ENCODE assay signal across 7 mouse cellular contexts in the genomic region with DNA sequence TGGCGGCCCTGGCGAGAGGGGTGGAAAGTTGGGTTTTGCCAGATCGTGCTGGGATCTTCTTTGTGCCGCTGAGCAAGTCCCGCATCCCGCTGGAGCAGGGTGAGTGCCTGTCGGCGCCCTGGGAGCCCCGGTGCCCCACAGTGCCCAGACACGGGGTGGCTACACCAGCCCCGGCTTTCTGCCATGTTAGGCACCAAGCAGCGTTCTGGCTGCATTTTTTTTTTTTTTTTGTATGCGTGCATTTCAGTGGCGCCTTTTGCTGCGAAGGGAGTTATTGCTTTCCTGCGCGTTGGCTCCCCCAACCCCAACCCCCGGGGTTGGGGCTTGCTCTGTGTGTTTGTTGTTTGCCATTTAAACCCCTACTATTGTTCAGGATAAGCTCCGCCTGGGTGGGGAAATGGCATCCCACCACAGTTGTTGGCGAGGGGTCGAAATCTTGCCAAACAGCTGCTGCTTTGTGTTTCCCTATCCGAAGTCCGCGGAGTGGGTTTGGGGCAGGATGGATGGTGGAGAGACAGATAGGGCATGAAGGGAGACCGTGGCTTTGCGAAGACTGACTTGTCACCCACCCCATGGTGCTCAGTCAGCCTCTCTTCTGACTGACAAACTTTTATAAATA. TPM values are rescaled to one million over a fixed set of nuclear protein-coding genes. Genes with fewer than 3 reads are reported as not detected.
A peak's percentile ranks its signal among the peaks of the same experiment; 100 is the strongest.
DNase-seq lines count a peak whose midpoint lies in the region; ATAC-seq lines count a peak whose summit lies in the region.

No protein-coding gene starts in this region.

- peak overlapping the region; percentile 62 for H3K4me3 ChIP-seq in kidney, embryonic 16.5 days (ENCODE audit: low read length)
- peak overlapping the region; percentile 50 for H3K4me3 ChIP-seq in embryonic facial prominence, embryonic 11.5 days (ENCODE audit: low read depth, low read length)
- H3K4me3 ChIP-seq in hindbrain, embryonic 11.5 days (ENCODE audit: low read depth, low read length), result peak overlapping the region; percentile 56
- peak overlapping the region; percentile 67 for H3K4me3 ChIP-seq in midbrain, embryonic 10.5 days

- peaks cover 42% of the 10 kb centered on the region for H3K27me3 ChIP-seq in kidney, embryonic 16.5 days (ENCODE audit: insufficient read depth, low read length)
- H3K27me3 ChIP-seq in embryonic facial prominence, embryonic 11.5 days (ENCODE audit: control insufficient read depth, insufficient read depth, low read length), result peaks cover 15% of the 10 kb centered on the region
- H3K27me3 ChIP-seq in hindbrain, embryonic 11.5 days (ENCODE audit: control insufficient read depth, insufficient read depth, low read length), result peaks cover 24% of the 10 kb centered on the region
- peaks cover 96% of the 10 kb centered on the region for H3K27me3 ChIP-seq in midbrain, embryonic 10.5 days (ENCODE audit: low read depth, poor library complexity, severe bottlenecking)

- no peaks in the 10 kb centered on the region for H3K36me3 ChIP-seq in kidney, embryonic 16.5 days (ENCODE audit: insufficient read depth, low read length)
- H3K36me3 ChIP-seq in embryonic facial prominence, embryonic 11.5 days (replicated peaks; ENCODE audit: control insufficient read depth, insufficient read depth, low read depth, low read length), result no peaks in the 10 kb centered on the region; the same call in 1 of the 2 replicates
- no peaks in the 10 kb centered on the region for H3K36me3 ChIP-seq in hindbrain, embryonic 11.5 days (ENCODE audit: control insufficient read depth, insufficient read depth, low read length)
- no peaks in the 10 kb centered on the region for H3K36me3 ChIP-seq in midbrain, embryonic 10.5 days

- peak overlapping the region; percentile 61 for H3K9ac ChIP-seq in kidney, embryonic 16.5 days (replicated peaks; ENCODE audit: low read length)
- H3K9ac ChIP-seq in embryonic facial prominence, embryonic 11.5 days (replicated peaks; ENCODE audit: low read length), result peak overlapping the region; percentile 22; the same call in 1 of the 2 replicates
- H3K9ac ChIP-seq in hindbrain, embryonic 11.5 days (ENCODE audit: low read depth, low read length), result peak overlapping the region; percentile 64; the same call in 1 of the 2 replicates

- peaks cover 2% of the 10 kb centered on the region; the same call in 1 of the 2 replicates for H3K4me1 ChIP-seq in kidney, embryonic 16.5 days (ENCODE audit: insufficient read depth, low read length)
- H3K4me1 ChIP-seq in embryonic facial prominence, embryonic 11.5 days (ENCODE audit: control insufficient read depth, insufficient read depth, low read length), result no peaks in the 10 kb centered on the region
- no peaks in the 10 kb centered on the region for H3K4me1 ChIP-seq in hindbrain, embryonic 11.5 days (replicated peaks; ENCODE audit: control insufficient read depth, insufficient read depth, low read length)
- peaks cover 7% of the 10 kb centered on the region; the same call in 1 of the 2 replicates for H3K4me1 ChIP-seq in midbrain, embryonic 10.5 days

- DNase-seq in kidney, postnatal 14 days, result no peak
- peak; percentile 11 for DNase-seq in embryonic facial prominence, embryonic 11.5 days (ENCODE audit: low spot score)
- DNase-seq in hindbrain, embryonic 11.5 days (ENCODE audit: low spot score), result peak; percentile 46
- DNase-seq in midbrain, embryonic 10.5 days (ENCODE audit: low spot score), result peak; percentile 35
- no peak for DNase-seq in thymus, postnatal 0 days (ENCODE audit: low spot score)
- DNase-seq in layer of hippocampus, postnatal 14 days (ENCODE audit: low spot score in 2 of 2), result no peak

- peak; percentile 18; the same call in 1 of the 2 replicates for ATAC-seq in kidney, embryonic 16.5 days (ENCODE audit: low FRiP score, low TSS enrichment)
- no peak for ATAC-seq in embryonic facial prominence, embryonic 11.5 days (replicated peaks; ENCODE audit: insufficient number of reproducible peaks, low FRiP score, low TSS enrichment, low read depth)
- peak; percentile 39 for ATAC-seq in hindbrain, embryonic 11.5 days (ENCODE audit: low FRiP score)

- no peaks in the 10 kb centered on the region for H3K9me3 ChIP-seq in kidney, embryonic 16.5 days (ENCODE audit: low read length)
- H3K9me3 ChIP-seq in embryonic facial prominence, embryonic 11.5 days (replicated peaks; ENCODE audit: control insufficient read depth, low read length), result no peaks in the 10 kb centered on the region
- H3K9me3 ChIP-seq in hindbrain, embryonic 11.5 days (ENCODE audit: control insufficient read depth, low read length), result no peaks in the 10 kb centered on the region
- no peaks in the 10 kb centered on the region for H3K9me3 ChIP-seq in midbrain, embryonic 10.5 days (replicated peaks)

- 33% methylated on average over 26 of the region's 26 CpGs for WGBS in kidney, embryonic 16.5 days
- WGBS in embryonic facial prominence, embryonic 11.5 days, result 11% methylated on average over 24 of the region's 26 CpGs
- 11% methylated on average over 26 of the region's 26 CpGs for WGBS in hindbrain, embryonic 11.5 days
- 21% methylated on average over 26 of the region's 26 CpGs for WGBS in midbrain, embryonic 10.5 days

- peak overlapping the region; percentile 78 for H3K4me2 ChIP-seq in kidney, embryonic 16.5 days (replicated peaks; ENCODE audit: low read depth, low read length)
- H3K4me2 ChIP-seq in embryonic facial prominence, embryonic 11.5 days (ENCODE audit: low read depth, low read length), result peak overlapping the region; percentile 97
- H3K4me2 ChIP-seq in hindbrain, embryonic 11.5 days (replicated peaks; ENCODE audit: low read depth, low read length), result peak overlapping the region; percentile 86

- H3K27ac ChIP-seq in kidney, embryonic 16.5 days (ENCODE audit: low read length), result no peak overlapping the region
- H3K27ac ChIP-seq in embryonic facial prominence, embryonic 11.5 days (replicated peaks; ENCODE audit: low read depth, low read length), result no peak overlapping the region
- H3K27ac ChIP-seq in hindbrain, embryonic 11.5 days (ENCODE audit: low read depth, low read length), result peak overlapping the region; percentile 60; the same call in 1 of the 2 replicates
- peak overlapping the region; percentile 76 for H3K27ac ChIP-seq in midbrain, embryonic 10.5 days (replicated peaks)

RNA-seq across cellular contexts. Expression of a gene that starts 1.0 kb away (rescaled TPM):
- polyA plus RNA-seq in kidney, embryonic 16.5 days (2015; fragmentation: Nextera tagmentation; extraction: Ambion mirVana), result 5.0 and 6.4 TPM in 2 replicates
- polyA plus RNA-seq in embryonic facial prominence, embryonic 11.5 days (2014; fragmentation: Nextera tagmentation; extraction: Ambion mirVana), result 1.5 and 2.2 TPM in 2 replicates
- polyA plus RNA-seq in hindbrain, embryonic 11.5 days (2014; fragmentation: Nextera tagmentation; extraction: Ambion mirVana), result 7.6 and 8.6 TPM in 2 replicates
- 1.9 and 3.3 TPM in 2 replicates for polyA plus RNA-seq in midbrain, embryonic 10.5 days (2016; fragmentation: Nextera tagmentation; extraction: Ambion mirVana)
- 0.14 and 0.27 TPM in 2 replicates for polyA plus RNA-seq in thymus, postnatal 0 days (2015; fragmentation: Nextera tagmentation; extraction: Ambion mirVana)
- total RNA-seq in layer of hippocampus, postnatal 14 days (2021), result 10 to 100 TPM in 1 of 2 experiments, 1 to 10 TPM in 1; 7.3 to 15.4 TPM

Comparison
In these comparisons a context has a peak if more than half of its experiments do, and no peak if none do; other contexts are left out.
1. H3K27ac ChIP-seq: peak in hindbrain, embryonic 11.5 days (single experiment) and midbrain, embryonic 10.5 days (single experiment); none in kidney, embryonic 16.5 days (single experiment) and embryonic facial prominence, embryonic 11.5 days (single experiment).
2. DNase-seq: peak in embryonic facial prominence, embryonic 11.5 days (single experiment), hindbrain, embryonic 11.5 days (single experiment) and midbrain, embryonic 10.5 days (single experiment); none in kidney, postnatal 14 days (single experiment), thymus, postnatal 0 days (single experiment) and layer of hippocampus, postnatal 14 days (0 of 2).
3. Peak in every context shown above with its lines, with median percentiles within 50 percentile points of each other: H3K4me2 ChIP-seq, H3K4me3 ChIP-seq and H3K9ac ChIP-seq.